Mouse (Mus musculus) stomach, postnatal 0 days (tissue): ENCODE results near the gene Rbm45.

Experiments
- CTCF ChIP-seq: IDR thresholded peaks from 2 replicates; pipeline ENCODE4 v1.5.1; 2016; ENCODE audit warnings: antibody characterized with exemption, low read depth, mild to moderate bottlenecking, moderate library complexity
- EP300 ChIP-seq: optimal IDR thresholded peaks from 2 replicates; pipeline ENCODE3; 2016; ENCODE audit warnings: antibody characterized with exemption

DNA sequence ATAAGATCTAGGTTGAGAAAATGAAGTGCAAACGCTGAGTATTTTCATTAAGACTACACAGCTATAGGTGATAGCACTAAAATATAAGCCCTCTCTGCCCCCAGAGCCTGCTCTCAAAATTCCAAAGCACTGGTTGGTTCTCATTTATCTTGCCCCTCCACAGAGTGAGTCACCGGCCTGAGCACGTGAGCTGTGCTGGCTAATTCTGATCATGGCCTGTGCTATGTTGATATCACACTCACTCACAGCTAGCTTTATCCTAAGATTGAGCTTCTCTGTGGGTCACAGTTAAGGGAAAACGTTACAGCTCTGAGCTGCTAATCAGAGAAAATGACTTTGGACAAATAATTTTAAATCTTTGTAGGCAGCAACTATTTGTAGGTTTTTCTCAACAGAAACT lies 2.5 kb downstream of the Rbm45 start:
- TF ChIP-seq CTCF (no peak), EP300 (no peak)
